7 mouse cellular contexts compared by ENCODE assay signal in the genomic region with DNA sequence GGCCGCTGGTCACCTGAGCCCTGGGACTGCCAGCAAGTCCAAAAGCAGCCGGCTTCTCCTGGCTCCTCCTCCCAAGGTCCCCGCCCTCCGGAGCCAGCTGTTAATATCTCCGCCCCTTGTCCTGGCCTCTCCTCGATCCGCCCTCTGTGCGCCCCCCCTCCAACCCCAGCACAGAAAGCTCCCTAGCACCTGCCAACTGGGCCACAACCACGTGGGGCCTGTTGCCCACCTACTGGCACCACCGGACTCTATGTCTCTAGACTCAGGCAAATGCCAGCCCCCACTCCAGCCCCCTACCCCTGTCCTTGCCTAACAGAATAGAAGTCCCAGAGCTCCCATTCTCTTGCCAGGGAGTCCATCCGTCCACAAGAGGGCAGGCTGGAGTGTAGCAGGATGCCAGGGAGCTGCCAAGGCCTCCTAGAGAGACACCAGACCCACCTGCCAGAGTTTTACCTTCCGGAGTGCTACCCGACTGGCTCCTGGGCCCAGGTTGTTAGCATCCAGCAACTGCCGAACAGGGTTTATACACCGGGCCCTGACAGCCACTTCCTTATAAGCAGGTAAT. TPM values are rescaled to one million over a fixed set of nuclear protein-coding genes. Genes with fewer than 3 reads are reported as not detected.
A peak's percentile ranks its signal among the peaks of the same experiment; 100 is the strongest.
DNase-seq lines count a peak whose midpoint lies in the region; ATAC-seq and TF ChIP-seq lines count a peak whose summit lies in the region.

No protein-coding gene starts in this region.

- H3K9ac ChIP-seq in intestine, embryonic 14.5 days (ENCODE audit: low read length) = no peak overlapping the region

- TF ChIP-seq CTCF in cortical plate, adult 2 months (IDR thresholded peaks at IDR 0.05; ENCODE audit: extremely low read depth, insufficient read depth, low read length) = peak; percentile 67

- H3K9me3 ChIP-seq in intestine, embryonic 14.5 days (ENCODE audit: control insufficient read depth, low read length) = no peaks in the 10 kb centered on the region

- TF ChIP-seq POLR2A in cortical plate, adult 2 months (IDR thresholded peaks at IDR 0.05; ENCODE audit: extremely low read depth, insufficient read depth, low read length) = no peak

- no peaks in the 10 kb centered on the region for H3K36me3 ChIP-seq in intestine, embryonic 14.5 days (ENCODE audit: control insufficient read depth, insufficient read depth, low read length)

- H3K4me2 ChIP-seq in intestine, embryonic 14.5 days (ENCODE audit: low read length) = peak overlapping the region; percentile 42

- peak overlapping the region; percentile 16; the same call in 1 of the 2 replicates for H3K4me3 ChIP-seq in cortical plate, adult 2 months (ENCODE audit: insufficient read depth, low read length)
- H3K4me3 ChIP-seq in intestine, embryonic 14.5 days (ENCODE audit: low read depth, low read length) = peak overlapping the region; percentile 10; the same call in 1 of the 2 replicates

- H3K4me1 ChIP-seq in cortical plate, adult 2 months (ENCODE audit: control insufficient read depth, insufficient read depth, low read length) = no peaks in the 10 kb centered on the region
- H3K4me1 ChIP-seq in intestine, embryonic 14.5 days (replicated peaks; ENCODE audit: control insufficient read depth, insufficient read depth, low read length) = peaks cover 6% of the 10 kb centered on the region

- no peaks in the 10 kb centered on the region for H3K27me3 ChIP-seq in intestine, embryonic 14.5 days (replicated peaks; ENCODE audit: control insufficient read depth, insufficient read depth, low read length)

- intact Hi-C loops in gastrocnemius, postnatal 14 days (cut with DNase I; ENCODE audit: low total_unique reads) = no loop called here

- 5% methylated on average over 15 of the region's 15 CpGs for WGBS in intestine, embryonic 14.5 days

- peak; percentile 65 for ATAC-seq in intestine, embryonic 14.5 days (replicated peaks; ENCODE audit: low FRiP score, low TSS enrichment, low read depth)
- ATAC-seq in megakaryocyte-erythroid progenitor cell, adult 5-6 weeks (replicated peaks; ENCODE audit: low FRiP score, low TSS enrichment, poor library complexity, severe bottlenecking) = peak; percentile 63

- H3K27ac ChIP-seq in cortical plate, adult 2 months (ENCODE audit: insufficient read depth, low read length) = no peak overlapping the region
- peak overlapping the region; percentile 34; the same call in 1 of the 2 replicates for H3K27ac ChIP-seq in intestine, embryonic 14.5 days (ENCODE audit: low read depth)

- peak; percentile 55 for DNase-seq in adrenal gland, adult 8-10 months
- DNase-seq in gastrocnemius, postnatal 14 days = peak; percentile 85
- DNase-seq in intestine, embryonic 14.5 days (ENCODE audit: low spot score) = peak; percentile 91
- DNase-seq in left cerebral cortex, adult 9 months (ENCODE audit: low spot score in 2 of 2) = peak; percentile 54 to 81
- DNase-seq in right cerebral cortex, postnatal 4 days = peak; percentile 74

RNA-seq across cellular contexts. Expression of gene Acot11, which starts 4.9 kb away (rescaled TPM):
- 10 to 100 TPM in 3 of 4 experiments, 1 to 10 TPM in 1; 7.7 to 65.3 (median 27.8) TPM for total RNA-seq in adrenal gland, adult 8-10 months (2022)
- polyA plus RNA-seq in cortical plate, adult 2 months (2012; rRNA removed) = 21.9 and 23.9 TPM in 2 replicates
- total RNA-seq in gastrocnemius, postnatal 14 days (2021) = 10 to 100 TPM in 1 of 2 experiments, 1 to 10 TPM in 1; 8.4 to 15.9 TPM
- polyA plus RNA-seq in intestine, embryonic 14.5 days (2014; fragmentation: Nextera tagmentation; extraction: Ambion mirVana) = 5.9 and 7.3 TPM in 2 replicates
- 1.0 and 2.1 TPM in 2 replicates for total RNA-seq in megakaryocyte-erythroid progenitor cell, adult 5-6 weeks (2014; fragmentation: Nextera tagmentation)
- total RNA-seq in megakaryocyte-erythroid progenitor cell, adult 5-6 weeks (2017) = 0.99 and 1.0 TPM in 2 replicates
